Mouse (Mus musculus) spleen, adult 18-20 months (tissue): ENCODE data around the gene Plppr2.

Source experiments
- DNase-seq, 2 experiments: peaks; one replicate each; pipeline ENCODE4 v3.0.0; 2022; ENCODE audit warnings: mixed read lengths in 2 of 2

The Plppr2 gene

DNA sequence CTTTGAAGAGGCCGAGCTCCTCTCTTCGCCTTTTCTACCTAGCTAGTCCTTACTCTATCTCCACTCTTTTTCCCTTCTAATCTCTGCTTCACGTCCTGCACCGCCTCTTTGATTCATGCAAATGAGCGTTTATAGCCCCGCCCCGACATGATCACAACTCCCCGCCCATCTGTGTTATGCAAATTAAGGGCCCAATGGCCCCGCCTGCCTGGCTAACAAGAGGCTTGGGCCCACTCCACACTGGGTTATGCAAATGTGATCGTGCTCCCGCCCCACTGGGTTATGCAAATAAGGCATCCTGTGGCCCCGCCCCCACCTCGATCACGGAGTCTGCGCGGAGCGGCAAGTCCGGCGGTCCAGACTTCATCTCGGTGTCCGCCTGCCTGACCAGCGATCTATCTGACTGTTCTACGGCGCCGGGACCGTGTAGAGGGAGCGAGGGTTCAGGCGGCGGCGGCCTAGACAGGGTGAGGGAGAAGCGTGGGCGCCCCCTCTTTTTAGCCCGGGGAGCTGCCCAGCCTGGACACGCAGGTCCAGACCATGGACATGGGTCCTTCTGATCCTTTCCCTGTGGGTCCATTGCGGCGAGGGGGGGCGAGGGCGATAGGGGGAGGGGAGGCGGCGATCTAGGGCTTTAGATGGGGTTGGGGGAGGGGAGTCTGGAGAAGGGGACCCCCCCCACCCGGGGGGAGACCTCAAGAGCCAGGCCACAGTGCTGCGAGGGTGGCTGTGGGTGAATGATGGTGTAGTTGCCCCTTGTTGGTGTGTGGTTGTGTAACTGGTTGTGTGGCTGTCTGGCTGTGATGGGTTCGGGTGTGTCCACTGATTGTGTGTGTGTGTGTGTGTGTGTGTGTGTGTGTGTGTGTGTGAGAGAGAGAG lies at the start of gene Plppr2:
TSS of gene Plppr2 (plus strand) at position 342 of the 879 bp plus-strand sequence.
- peak; percentile 75 to 80 for DNase-seq

DNA sequence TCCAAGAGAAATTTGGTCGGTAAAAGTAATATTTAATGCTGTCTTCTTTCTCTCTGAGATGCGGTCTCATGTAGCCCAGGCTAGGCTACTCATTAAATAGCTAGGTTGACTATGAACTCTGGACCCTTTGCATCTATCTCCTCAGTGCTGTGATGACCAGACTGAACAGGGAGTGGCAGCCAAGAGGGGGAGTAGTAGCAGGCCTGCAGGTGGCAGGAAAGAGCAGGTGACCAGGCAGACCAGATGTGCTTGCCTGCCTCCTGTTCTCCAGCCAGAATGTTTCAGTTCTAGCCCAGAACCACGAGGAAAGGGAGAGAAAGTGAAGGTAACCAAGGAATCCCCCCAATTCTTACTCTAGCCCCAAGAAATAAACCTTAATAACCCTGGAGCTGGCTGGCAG lies 47.6 kb upstream of the Plppr2 start:
- DNase-seq: no peak

DNA sequence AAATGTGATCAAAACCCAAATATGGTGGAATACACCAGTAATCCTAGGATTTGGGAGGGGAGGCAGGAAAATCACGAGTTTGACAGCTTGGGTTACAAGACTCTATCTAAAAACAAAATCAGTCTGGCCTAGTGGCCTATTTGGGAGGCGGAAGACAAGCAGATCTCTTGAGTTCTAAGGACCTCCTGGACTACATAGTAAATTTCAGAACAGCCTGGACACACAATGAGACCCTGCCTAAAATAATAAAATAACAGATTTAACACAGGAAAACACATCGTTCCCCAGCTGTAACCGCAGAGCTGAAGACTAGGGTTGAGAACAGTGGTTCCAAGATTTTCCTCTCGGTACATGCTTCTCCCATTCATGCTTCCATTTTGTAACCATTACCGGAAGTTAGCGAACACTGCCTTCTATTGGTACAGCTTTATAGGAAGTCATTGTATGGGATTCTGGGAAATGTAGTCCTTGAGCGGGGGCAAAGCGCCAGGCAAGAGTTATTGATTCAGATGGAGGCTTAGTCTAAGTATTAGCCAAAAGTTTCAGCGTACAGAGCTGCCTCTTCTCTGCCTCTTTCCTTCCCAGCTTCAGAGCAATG lies 35.5 kb upstream of the Plppr2 start:
- DNase-seq: peak in 1 of 2 experiments; percentile 16

DNA sequence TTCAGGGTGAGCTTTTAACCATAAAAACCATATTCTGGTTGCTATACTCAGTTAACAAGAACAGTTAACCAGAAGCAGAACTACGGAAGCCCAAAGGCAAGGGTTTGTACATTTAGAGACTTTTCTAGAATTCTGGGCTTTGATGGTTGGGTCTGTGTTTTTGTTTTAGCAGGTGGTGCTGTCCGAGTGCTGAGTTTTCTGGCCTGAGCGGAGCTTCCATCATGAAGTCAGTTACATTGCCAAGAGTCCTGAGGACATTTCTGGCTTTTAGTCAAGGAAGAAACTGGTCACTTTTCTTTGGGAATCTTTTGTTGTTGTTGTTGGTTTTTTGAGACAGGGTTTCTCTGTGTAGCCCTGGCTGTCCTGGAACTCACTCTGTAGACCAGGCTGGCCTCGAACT lies 32.8 kb upstream of the Plppr2 start:
- no peak for DNase-seq

DNA sequence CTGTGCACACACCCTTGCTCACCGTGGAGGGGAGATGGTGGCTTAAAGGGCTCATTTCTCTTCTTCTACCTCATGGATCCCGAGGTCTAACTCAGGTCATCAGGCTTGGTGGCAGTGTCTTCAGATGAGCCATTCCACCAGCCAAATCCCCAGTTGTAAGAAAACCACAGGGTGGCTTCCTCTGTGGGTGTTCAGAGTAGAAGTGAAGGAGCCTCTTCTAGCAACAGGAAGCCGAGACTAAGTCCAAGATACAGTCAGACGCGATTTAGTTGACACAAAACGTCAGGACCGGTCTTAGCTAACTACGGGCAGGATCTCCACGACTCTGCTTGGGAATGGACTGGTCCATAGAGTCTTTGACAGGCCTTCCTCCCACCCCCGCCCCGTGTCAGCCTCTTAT lies 28.6 kb upstream of the Plppr2 start:
- DNase-seq: no peak

DNA sequence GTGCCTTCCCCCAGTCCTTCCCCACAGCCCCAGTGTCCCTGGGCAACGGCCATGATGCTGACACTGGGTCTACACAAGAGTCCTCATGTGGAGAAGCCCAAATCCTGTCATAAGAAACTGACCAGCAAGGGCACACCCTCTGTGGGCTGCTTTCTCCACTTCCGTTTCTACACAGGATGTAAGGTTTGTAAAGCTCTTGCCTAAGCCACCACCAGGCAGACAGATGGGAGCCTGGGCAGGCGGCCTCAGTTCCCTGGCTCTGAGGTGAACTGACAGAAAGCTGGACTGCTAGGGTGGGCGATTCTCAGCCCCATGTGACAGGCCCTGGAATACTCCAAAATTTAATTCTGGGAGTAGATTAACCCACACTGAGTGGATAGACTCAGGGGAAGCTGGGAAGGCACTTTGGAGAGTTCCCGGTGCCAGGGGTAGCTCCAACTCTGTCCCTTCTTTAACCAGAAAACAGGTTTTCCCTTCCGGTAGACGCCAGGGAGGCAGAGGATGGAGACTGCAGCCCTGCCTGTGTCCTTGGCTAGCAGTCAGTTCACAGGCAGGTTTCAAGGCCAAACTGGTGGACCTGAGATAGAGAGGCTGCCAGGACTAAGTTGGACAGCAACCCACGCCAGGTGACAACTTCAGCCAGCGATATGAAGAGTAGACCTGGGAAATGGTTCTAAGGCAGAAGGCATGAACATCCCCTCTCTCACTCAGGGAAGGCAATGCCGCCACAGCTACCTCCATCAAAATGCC lies 27.2 kb upstream of the Plppr2 start:
- DNase-seq: no peak

DNA sequence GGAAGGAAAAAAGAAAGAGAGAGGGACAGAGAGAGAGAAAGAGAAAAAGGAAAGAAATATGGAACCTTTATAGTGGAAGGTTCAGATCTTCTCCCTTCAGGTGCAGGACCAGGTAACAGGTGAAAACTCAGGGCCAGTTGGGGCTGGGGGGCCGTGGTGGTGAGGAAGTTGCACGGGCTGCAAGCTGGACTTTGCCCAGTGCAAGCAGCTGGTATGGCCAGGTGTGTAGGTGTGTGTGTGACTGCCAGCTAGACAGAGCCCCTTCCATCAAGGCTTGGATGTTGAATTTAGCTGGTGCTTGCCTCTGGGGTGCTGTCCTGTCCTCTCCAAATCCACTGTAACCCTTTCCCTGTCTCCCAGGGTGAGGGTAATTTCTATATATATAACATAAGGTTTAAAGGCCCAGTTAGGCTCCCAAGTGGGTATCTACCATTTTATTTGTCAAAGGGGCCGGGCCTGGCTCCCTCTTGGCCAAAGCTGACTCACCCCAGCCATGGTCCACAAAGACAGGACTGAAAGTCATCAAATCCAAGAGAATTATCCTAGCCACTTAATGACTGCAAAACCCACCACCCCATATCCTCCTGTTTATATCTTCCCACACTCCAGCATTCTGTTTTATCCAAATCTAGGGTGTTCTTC lies 19.9 kb upstream of the Plppr2 start:
- DNase-seq: no peak

DNA sequence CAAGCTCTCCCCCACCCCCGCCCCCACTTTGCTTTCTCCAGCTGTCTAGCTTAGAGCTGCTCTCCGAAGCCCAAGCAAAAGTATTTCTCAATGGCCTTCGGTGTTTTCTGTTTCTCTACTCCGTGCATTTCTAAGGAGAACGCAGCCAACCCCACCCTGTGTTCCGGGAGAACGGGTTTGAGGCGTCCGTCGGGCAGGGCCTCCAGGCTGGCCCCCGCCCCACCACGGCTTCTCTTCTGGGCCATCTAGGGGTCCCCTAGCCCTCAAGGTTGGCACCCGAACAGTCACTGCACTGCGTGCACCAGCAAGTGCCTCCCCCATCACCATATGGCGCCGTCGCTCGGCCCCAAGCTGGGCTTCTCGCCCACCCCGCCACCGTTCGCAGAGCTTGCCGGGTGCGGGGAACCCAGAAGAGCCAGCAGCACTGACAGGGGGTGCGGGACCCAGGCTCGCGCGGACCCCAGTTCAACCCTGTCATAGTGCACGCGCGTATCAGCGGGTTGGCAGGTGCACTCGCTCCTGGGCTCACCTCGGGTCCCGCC lies 19.3 kb upstream of the Plppr2 start:
- DNase-seq: peak in 1 of 2 experiments; percentile 28

DNA sequence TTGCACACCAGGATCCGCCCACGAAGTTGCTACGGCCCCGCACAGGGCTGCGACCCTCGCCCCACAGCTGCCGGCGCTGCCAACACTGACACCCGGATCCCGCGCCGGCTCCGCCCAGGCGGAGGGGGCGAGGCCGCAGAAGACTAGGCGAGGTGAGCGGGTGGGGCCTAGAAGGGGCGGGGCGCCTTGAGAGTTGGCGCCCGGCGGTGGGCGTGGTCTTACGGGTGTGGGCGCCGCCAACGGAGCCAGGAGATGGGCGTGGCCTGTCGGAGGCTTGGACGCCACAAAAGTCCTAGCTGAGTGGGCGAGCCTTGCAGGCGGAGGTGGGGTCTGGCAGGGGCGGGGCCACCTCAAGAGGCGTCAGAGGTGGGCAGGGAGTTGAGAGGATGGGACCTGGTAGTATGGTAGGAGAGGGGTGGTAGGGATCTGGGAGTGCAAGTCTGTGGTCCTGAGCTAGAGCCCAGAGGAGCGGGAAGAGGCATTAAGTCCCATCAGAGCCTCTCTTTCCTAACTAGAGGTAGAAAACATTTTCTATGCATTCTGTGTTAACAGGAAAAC lies 18.7 kb upstream of the Plppr2 start, which contains the start of gene Rab3d:
TSS of gene Rab3d (minus strand) at position 158 of the 558 bp plus-strand sequence.
- peak; percentile 93 to 96 for DNase-seq

DNA sequence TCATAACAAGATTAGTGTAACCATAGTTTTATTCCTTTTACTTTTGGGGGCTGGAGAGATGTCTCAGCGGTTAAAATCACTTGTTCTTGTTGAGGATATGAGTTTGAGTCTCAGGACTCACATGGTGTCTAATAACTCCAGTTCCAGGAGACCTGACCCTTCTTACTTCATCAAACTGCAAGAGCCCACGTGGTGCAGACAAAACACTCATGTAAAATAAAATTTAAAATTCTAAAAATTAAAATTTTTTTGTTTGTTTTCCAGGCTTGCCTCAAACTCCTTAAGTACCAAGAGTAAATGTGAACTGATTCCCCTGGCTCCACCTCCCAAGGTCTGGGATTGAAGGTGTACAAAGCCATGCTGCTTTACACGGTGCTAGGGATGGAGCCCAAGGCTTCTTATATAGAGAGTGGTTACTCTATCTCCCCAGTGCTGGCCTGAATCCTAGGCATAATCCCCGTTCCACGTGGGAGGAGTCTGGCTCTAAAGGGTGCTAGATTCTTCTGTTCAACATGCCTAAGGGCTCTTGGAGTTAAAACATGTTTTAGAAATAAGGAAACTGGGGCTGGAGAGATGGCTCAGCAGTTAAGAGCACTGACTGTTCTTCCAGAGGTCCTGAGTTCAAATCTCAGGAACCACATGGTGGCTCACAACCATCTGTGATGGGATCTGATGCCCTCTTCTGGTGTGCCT lies 18.0 kb upstream of the Plppr2 start:
- DNase-seq: no peak

DNA sequence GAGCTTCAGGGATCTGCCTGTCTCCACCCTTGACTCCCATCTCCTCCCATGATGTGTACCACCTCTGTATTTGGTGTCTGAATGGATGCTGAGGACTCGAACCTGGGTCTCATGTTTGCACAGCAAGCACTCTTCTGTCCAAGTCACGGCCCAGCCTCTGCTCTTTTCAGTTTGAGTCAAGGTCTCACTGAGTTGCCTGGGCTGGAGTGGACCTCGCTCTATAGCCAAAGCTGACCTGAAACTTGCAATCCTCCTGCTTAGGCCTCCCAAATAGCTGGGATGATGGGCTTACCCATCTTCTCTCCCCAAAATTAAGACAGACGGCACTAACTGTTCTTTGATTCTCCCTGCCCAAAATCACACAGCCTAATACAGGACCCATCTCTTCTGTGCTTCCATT lies 13.8 kb upstream of the Plppr2 start:
- DNase-seq: no peak

DNA sequence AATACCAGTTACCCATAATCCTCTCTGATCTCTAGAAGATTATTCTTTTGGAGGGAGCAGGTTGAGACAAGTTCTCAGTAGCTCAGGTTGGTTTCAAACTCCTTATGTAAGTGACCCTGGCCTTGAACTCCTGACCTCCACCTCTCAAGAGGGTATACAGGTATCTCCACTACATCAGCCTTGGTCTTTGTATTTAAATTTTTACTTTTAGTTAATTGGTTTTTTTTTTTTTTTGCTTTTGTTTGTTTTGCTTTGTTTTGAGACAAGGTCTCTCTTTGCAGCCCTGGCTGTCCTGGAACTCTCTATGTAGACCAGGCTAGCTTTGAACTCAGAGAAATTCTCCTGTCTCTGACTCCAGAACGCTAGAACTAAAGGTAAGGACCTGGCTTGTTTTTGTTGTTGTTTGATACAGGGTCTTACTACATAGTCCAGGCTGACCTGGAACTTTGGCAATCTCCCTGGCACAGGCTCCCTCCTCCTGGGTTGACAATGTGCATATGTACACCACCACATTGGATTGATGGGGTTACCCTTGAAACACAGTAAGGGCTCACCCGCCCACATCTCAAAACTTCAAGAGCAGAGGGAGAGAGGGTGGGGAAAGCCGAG lies 13.2 kb upstream of the Plppr2 start:
- DNase-seq: no peak

DNA sequence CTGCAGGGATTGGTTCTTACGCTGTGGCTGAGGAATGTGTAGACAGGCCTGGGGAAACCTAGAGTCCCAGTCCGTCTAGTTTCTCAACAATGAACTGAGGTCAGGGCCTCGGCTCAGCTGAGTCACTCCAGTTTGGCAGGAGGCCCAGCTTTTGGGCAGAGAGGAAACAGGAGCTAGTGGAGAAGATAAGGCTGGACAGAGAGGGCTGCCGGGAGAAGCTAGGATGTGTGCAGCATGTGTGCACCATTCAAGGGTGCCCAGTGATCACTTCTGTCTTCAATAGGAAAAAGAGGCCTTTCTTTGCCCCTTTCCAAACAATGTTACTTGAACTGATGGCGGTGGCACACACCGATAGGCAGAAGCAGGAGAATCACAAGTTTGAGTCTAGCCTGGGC lies 12.7 kb upstream of the Plppr2 start:
- DNase-seq: peak in 1 of 2 experiments; percentile 31

DNA sequence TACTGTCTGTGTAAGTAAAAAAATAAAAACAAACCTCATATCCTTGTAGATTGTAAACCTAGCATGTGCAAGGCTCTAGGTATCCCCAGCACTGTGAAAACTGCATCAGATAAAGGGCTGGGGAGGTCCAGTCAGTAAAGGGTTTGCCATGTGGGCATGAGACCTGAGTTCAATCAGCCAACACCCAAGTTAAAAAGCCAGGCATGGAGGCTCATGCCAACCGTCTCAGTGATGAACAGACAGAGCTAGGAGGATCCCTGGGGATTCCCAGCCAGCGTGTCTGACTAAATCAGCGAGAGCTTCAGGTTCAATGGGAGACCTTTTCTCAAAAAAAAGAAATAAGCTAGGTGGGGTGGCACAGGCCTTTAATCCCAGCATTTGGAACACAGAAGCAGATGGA lies 11.8 kb upstream of the Plppr2 start:
- DNase-seq: no peak

DNA sequence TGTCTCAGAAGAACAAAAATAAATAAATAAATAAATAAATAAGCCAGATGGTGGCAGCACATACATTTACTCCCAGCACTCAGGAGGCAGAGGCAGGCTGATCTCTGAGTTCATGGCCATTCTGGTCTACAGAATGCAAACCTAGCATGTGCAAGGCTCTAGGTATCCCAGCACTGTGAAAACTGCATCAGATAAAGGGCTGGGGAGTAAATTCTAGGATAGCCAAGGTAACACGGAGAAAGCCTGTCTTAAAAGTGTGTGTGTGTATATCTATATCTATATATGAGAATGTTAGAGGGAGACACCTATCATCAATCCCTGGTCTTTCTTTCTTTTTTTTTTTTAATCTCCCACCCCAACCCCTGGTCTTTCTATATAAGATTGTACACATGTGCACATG lies 11.3 kb upstream of the Plppr2 start:
- no peak for DNase-seq

DNA sequence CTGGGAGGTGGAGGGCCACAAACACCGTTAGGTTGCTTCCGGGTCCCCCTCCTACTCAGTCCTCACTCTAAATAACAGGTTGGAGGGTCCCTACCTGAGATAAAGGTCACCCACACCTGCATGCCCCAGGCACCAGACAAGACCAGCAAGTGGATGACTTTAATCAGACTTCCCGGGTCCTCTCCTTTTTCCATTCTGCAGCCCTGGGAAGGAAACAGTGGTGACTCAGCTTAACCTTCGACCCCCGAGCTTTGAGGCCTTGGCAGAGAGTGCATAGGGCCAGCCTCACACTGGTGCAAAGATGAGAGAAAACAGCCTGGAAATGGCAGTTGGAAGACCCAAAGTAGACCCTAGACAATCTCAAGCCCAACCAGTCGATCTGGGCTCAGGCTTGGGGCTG lies 10.7 kb upstream of the Plppr2 start:
- no peak for DNase-seq

DNA sequence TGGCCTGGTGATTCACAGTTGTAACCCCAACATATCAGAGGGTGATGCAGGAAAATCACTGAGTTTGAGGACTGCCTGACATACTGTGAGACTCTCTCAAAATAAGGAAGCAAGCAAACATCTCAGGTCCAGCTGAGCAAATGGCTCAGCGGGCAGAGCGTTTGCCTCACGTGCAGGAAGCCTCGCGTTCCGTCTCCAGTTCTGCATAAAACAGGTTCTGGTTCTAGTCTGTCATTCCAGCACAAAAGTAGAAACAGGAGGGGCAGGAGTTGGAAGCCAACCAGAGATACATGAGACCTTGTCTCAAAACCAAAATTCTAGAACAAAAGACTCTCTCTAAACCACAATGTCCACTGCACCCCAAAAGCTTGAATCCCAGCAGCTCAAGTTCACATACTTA lies 10.0 kb upstream of the Plppr2 start:
- DNase-seq: no peak

DNA sequence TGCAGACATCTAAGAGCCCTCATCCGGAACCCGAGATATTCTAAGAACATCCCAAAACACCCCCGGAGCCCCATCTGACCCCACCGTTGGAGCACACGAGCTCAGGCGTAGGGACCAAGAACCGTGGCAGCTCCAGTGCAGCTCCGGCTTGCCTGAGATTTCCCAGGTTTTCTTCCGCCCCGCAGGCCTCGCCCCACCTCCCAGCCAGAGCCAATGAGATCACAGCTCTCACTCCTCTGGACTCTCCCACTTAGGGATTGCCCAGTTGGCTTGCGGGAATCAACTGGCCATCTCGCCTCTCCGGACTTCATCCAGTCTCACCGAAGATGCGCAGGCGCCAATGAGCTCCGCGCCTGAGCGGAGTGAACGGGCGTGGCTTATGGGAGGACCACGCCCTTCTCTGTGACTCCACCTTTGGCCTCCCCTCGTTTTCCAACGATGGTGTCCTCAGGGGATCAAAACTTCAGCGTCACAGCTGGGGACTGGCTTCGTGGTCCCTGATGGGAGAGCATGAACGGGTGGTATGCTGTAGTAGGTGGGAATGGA lies 9.6 kb upstream of the Plppr2 start, which contains the start of the genes Ccdc159 and Tmem205:
TSS of gene Ccdc159 (plus strand) at position 264 of the 546 bp plus-strand sequence.
TSS of gene Tmem205 (minus strand) at position 349 of the 546 bp plus-strand sequence.
- DNase-seq: peak; percentile 24 to 35

DNA sequence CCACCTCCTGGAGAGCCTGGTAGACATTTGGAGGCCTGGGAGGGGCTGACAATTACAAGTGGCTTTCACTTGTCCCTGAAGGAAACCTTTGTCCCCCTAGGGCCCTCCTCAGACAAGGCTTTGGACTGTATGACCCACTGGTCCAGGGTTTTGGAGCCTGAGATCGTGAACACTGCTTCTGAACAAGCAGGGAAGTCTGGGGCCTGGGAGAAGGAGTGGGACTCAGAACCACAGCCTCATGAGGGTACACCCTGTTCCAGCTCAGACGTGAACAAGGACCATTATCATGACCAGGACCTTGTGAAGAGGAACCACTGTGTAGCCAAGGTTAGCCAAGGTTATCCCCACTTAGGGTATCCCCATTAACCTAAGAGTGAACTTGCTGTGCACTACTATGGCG lies 7.6 kb upstream of the Plppr2 start:
- DNase-seq: no peak

DNA sequence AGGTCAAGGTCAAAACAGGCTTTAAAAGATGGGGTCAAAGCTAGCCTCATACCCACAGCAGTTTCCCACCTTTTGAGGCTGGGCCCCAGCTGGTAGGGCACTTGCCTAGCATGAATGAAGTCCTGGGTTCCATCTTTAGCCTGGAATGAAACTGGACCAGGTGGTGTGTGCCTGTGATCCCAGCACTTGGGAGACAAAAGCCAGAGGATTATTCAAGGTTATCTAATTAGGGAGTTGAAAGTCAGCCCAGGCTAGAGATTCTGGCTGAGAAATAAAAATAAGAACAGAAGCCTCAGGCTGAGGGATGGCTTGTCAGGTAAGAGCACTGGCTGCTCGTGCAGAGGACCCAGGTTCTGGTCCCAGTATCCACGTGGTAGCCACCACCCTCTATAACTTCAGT lies 4.8 kb upstream of the Plppr2 start:
- DNase-seq: no peak
